Mouse (Mus musculus) urinary bladder, adult 2 months (tissue): ENCODE results near the gene Phc2. TPM values are rescaled to one million over a fixed set of nuclear protein-coding genes. Genes with fewer than 3 reads are reported as not detected.
"Not testable (repeated sequence)": the region's sequence is repeated elsewhere in the genome, so short reads cannot be mapped to it uniquely, and the experiment has no call there.

Experiments
- DNase-seq: peaks from one replicate; pipeline ENCODE4 v3.0.0; 2022; ENCODE audit warnings: low spot score
- polyA plus RNA-seq: library from polyadenylated mRNA; depleted of rRNA; stranded (reverse); fragments of >200 nt; gene quantifications from 2 replicates; pipeline ENCODE4 v1.2.3, GENCODE M21; 2012

Phc2 gene
- polyA plus RNA-seq, 1 experiment, result 68.5 TPM

GRCm38 (mm10) chr4:128645896-128646295 is 8.6 kb upstream of the Phc2 start:
- no peak for DNase-seq

- DNase-seq, result no peak
Observed at GRCm38 (mm10) chr4:128646762-128647161, 7.7 kb upstream of the Phc2 start.

- no peak for DNase-seq
Observed at GRCm38 (mm10) chr4:128648567-128649255, 5.8 kb upstream of the Phc2 start.

GRCm38 (mm10) chr4:128651530-128651929 is 3.0 kb upstream of the Phc2 start:
- no peak for DNase-seq

- DNase-seq, result no peak
Observed at GRCm38 (mm10) chr4:128652584-128653298, 1.8 kb upstream of the Phc2 start.

GRCm38 (mm10) chr4:128655446-128655845 is 944 bp downstream of the Phc2 start:
- no peak for DNase-seq

- DNase-seq, result no peak
Observed at GRCm38 (mm10) chr4:128660196-128660595, 5.7 kb downstream of the Phc2 start.

- no peak for DNase-seq
Observed at GRCm38 (mm10) chr4:128661063-128661462, 6.6 kb downstream of the Phc2 start.

- DNase-seq, result no peak
Observed at GRCm38 (mm10) chr4:128664002-128664401, 9.5 kb downstream of the Phc2 start.

- DNase-seq, result not testable (repeated sequence)
Observed at GRCm38 (mm10) chr4:128666362-128666761, 11.9 kb downstream of the Phc2 start.

GRCm38 (mm10) chr4:128667195-128667594 is 12.7 kb downstream of the Phc2 start:
- DNase-seq, result not testable (repeated sequence)

- DNase-seq, result no peak
Observed at GRCm38 (mm10) chr4:128669229-128669628, 14.7 kb downstream of the Phc2 start.

GRCm38 (mm10) chr4:128670566-128671191 is 16.2 kb downstream of the Phc2 start:
- DNase-seq, result no peak

GRCm38 (mm10) chr4:128672494-128672893 is 18.0 kb downstream of the Phc2 start:
- DNase-seq, result no peak

- no peak for DNase-seq
Observed at GRCm38 (mm10) chr4:128678564-128679217, 24.2 kb downstream of the Phc2 start.

- DNase-seq, result no peak
Observed at GRCm38 (mm10) chr4:128681126-128681525, 26.6 kb downstream of the Phc2 start.

- no peak for DNase-seq
Observed at GRCm38 (mm10) chr4:128682281-128682680, 27.8 kb downstream of the Phc2 start.

GRCm38 (mm10) chr4:128683706-128684105 is 29.2 kb downstream of the Phc2 start:
- no peak for DNase-seq

- DNase-seq, result no peak
Observed at GRCm38 (mm10) chr4:128684108-128684507, 29.6 kb downstream of the Phc2 start.

- DNase-seq, result no peak
Observed at GRCm38 (mm10) chr4:128688513-128688913, 34.0 kb downstream of the Phc2 start.

GRCm38 (mm10) chr4:128688976-128689375 is 34.5 kb downstream of the Phc2 start:
- DNase-seq, result no peak

- no peak for DNase-seq
Observed at GRCm38 (mm10) chr4:128689739-128690304, 35.3 kb downstream of the Phc2 start.
